Mouse (Mus musculus): Measurements from ENCODE around the gene Cyp2c23.

Gene Cyp2c23

GRCm38 (mm10) chr19:44028972-44029371 lies at the start of gene Cyp2c23:
TSS of gene Cyp2c23 (minus strand) at chr19:44029208.
- no peak for DNase-seq (ENCODE audit: low read depth, low spot score)

DNA sequence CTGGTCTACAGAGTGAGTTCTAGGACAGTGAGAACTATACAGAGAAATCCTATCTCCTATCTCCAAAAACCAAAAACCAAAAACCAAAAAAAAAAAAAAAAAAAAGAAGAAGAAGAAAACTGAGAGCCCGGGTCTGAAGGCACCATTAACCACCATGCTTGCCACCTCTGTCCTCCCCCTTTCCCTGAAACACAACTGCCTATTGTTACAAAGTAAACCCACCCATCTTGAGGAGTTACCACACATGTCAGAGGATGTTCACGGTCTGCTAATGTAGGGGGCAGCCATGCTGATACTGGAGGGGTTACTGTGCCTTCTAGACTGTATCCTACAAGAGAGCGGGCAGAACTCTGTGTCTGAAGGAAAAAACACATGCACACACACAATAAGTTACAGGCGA lies 48.0 kb upstream of the Cyp2c23 start:
- no peak for DNase-seq (ENCODE audit: low read depth, low spot score)

DNA sequence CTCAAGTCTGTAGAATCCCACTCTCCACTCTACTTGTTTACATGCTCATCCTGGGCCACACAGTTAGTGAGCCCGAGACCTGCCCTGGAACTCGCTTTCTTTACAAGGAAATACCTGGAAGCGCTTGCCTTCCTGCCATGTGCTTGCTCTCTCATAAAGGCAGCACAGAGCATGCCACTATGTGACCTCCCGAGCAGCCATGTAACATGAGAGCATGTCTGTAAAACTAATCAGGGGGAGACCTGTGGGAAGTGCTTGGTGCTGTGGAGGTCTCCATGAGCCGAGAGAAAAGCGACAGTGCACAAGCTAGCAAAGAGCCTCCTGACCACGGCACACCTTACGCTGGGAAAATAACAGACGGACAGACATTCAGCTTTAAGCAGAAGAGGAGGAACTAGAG lies 47.4 kb upstream of the Cyp2c23 start:
- DNase-seq (ENCODE audit: low read depth, low spot score), result no peak

GRCm38 (mm10) chr19:44074986-44075385 lies 46.0 kb upstream of the Cyp2c23 start:
- DNase-seq (ENCODE audit: low read depth, low spot score), result no peak

DNA sequence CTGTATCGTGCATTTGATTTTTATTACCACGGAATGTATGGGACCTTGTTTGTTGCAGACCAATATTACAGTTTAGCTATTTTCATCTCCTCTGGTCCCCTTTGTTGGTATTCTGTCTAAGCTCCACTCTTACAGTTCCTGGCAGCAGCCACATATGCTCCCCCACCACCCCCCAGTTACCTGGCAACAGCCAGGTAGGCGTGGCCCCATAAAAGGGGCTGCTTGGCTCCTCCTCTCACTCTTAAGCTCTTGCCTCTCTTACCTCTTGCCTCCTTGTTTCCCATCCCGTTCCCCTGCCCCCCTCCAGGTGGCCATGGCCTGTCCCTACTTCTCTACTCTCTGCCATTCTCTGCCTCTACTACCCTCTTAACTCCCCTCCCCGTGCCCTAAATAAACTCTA lies 42.2 kb upstream of the Cyp2c23 start:
- no peak for DNase-seq (ENCODE audit: low read depth, low spot score)

DNA sequence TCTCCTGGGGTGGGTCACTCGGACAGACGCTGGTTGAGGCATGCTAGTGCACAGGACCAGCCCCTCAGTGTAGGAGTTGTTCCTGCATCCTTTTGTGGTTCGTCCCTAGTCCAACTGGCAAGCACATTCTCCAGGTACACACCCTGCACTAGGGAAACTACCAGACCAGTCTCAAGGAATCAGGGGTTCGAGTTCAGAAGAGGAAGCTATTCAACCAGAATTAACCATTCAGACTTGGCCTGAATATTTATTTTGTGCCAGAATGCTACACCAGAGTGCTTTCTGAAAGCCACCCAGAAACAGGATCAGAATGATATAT lies 40.9 kb upstream of the Cyp2c23 start:
- DNase-seq (ENCODE audit: low read depth, low spot score), result no peak

DNA sequence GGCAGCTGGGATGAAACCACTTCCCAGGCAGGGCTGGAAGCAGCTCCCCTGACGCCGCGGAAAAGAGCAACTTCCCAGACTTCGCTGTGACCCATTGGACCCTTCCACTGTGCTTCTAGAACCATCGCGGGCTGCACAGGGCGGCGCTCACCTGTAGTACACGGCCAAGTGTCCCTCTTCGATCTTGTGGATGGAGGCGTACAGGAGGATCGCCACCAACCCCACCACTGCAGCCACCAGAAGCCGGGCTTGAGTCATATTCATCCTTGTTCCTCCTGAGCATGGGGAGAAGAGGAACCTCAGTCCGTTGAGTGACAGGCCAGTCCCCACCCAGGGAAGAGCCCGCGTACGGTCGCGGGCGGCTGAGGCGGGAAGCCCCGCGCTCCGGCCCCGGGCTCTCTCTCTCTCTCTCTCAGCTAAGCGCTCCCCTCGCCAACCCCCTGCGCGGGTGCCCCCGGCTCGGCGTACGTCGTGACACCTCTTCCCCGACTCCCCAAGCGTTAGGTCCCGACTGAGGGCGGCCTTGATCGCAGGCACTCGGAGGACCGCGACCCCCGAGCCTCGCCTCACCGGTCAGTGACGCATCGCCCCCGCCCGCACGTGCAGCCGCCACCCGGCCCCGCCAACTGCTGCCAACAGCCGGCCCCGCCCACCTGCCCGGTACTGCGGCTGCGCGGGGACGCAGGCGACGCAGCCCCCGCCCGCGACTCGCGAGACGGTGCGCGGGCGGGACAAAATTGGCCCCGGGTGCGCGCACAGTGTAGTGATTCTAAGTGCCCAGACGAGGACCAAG lies 40.3 kb upstream of the Cyp2c23 start, which contains the start of gene Erlin1:
TSS of gene Erlin1 (minus strand) at position 665 of the 793 bp plus-strand sequence.
- peak; percentile 87 for DNase-seq (ENCODE audit: low read depth, low spot score)

DNA sequence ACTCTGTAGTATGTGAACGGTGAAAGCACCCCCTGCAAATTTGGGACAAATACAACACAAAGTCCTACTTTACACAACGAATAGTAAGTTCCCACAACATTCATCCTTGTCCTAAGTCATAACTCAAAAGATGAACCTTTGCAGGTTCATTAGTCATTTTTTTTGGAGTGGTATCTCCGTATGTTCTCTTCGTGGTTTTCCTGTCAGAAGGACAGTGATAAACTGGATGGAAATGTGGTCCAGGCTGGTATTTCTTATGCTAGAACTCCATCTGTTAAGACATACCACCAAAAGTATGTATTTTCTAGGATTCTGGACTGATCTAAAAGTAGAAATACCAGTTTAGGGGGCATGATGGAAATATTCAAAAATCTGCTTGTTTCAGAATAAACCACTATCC lies 39.2 kb upstream of the Cyp2c23 start:
- no peak for DNase-seq (ENCODE audit: low read depth, low spot score)

DNA sequence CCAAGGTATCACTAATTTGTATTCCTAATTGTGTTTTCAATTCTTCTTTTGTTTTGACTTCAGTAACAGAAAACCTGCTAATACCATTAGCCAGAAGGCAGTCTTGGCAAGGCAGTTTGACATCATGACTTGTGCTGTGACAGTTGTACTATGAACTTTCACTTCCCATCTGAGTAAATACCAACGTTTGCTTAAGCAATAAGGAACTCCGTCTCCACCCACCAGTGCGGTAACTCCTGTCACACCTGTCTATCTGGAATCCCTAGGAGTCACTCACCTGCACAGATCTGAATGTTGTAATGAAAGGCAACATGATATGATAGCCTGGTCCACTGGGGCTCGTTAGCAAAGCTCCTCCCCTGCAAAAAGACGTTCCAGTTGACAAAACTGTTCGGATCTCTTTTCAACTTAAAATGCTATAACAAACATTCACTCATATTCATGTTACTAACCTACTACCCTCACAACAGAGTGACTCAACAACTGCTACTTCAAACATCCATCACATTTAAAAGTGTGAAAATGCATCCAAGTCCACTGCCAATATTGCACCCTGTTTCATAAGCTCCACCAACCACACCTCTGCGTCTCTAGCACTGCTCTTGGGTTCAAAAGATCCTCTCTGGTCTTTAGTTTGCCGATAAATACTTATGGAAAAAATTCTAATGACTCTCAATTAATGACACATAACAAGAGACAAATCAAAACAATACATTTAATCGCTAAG lies 38.5 kb upstream of the Cyp2c23 start:
- no peak for DNase-seq (ENCODE audit: low read depth, low spot score)

- DNase-seq (ENCODE audit: low read depth, low spot score), result no peak
Observed at GRCm38 (mm10) chr19:44064734-44065133, 35.7 kb upstream of the Cyp2c23 start.

DNA sequence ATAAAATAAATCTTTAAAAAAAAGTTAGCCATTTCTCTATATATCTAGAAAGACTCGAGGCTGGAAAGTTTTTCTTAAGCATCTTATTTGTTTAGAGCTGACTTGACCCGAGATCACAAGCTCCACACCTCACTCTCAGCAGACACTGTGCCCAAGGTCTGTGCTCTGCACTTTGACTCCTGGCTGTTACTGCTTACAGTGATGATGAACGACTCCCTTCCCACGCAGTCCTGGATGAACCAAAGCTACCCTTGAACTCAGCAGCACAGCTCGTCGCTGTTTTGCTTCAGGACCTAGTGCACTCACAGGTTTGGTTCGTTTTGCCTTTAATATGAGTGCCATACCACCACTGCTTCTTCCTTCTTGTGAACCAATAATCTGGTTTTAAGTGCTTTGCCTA lies 34.8 kb upstream of the Cyp2c23 start:
- DNase-seq (ENCODE audit: low read depth, low spot score), result no peak

DNA sequence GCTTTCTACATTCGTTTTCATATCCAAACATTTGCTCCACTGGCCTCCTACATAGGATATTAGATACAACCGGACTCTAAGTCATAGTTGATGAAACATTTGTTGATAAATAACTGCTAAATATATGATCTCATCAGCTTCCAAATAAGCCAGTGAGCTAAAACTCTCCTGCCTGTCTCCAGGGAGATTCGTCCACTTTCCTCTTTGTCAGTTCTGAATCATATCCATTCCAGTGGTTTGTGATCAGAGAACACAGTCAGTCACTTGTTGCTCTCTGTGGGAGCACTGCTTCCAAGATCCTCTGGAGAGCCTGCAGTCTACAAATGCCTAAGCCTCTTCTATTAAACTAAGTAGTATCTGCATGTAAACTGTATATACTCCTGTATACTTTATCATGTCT lies 31.2 kb upstream of the Cyp2c23 start:
- DNase-seq (ENCODE audit: low read depth, low spot score), result no peak

GRCm38 (mm10) chr19:44055173-44055826 lies 26.3 kb upstream of the Cyp2c23 start:
- DNase-seq (ENCODE audit: low read depth, low spot score), result no peak

- DNase-seq (ENCODE audit: low read depth, low spot score), result no peak
Observed at GRCm38 (mm10) chr19:44050388-44050787, 21.4 kb upstream of the Cyp2c23 start.

- DNase-seq (ENCODE audit: low read depth, low spot score), result no peak
Observed at GRCm38 (mm10) chr19:44049282-44049681, 20.3 kb upstream of the Cyp2c23 start.

GRCm38 (mm10) chr19:44045847-44046246 lies 16.8 kb upstream of the Cyp2c23 start:
- DNase-seq (ENCODE audit: low read depth, low spot score), result no peak

GRCm38 (mm10) chr19:44042121-44042520 lies 13.1 kb upstream of the Cyp2c23 start:
- DNase-seq (ENCODE audit: low read depth, low spot score), result no peak

GRCm38 (mm10) chr19:44033396-44033795 lies 4.4 kb upstream of the Cyp2c23 start:
- DNase-seq (ENCODE audit: low read depth, low spot score), result no peak

DNA sequence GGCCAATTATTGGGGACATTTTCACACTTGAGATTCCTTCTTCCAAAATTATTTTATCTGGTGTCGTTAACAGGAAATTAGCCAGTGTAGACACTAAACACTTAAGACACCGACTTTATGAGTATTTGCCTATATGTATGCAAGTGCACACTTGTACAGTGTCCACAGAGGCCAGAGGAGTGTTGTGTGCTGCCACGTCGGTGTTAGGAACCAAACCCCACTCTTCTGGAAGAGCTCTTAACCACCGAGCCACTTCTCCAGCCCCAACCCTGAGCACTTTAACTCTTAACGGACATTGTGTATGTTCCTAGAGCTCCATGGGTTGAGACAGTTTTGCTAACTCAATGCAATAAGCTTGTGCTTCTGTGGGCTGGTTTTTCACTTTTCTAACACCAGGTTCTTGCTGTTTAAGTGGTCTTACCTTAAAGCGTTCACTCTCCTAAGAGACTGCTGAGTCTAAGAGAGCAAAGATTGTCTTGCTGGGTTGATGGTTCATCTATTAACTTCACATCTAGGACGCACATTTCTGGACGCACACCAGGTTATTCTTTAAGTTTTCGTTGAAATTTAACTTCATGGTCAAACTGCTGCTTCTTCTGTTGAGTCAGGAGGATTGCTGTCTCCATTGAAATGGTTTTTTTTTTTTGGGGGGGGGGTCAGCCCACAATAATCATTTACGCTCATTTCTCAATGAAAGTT lies 3.2 kb upstream of the Cyp2c23 start:
- no peak for DNase-seq (ENCODE audit: low read depth, low spot score)

GRCm38 (mm10) chr19:44030024-44030423 lies 1.0 kb upstream of the Cyp2c23 start:
- no peak for DNase-seq (ENCODE audit: low read depth, low spot score)

- no peak for DNase-seq (ENCODE audit: low read depth, low spot score)
Observed at GRCm38 (mm10) chr19:44026956-44027530, 2.0 kb downstream of the Cyp2c23 start.

Measured in CD4-positive helper T cell, adult 2 months (primary cell).